Mouse (Mus musculus): ENCODE measurements at regions not wholly inside any gene's neighbourhood (a gene's known extent, or its start where the extent isn't known, plus 50 kb on each side); places are given as distances from the start of the nearest gene placed in this dataset.

DNA sequence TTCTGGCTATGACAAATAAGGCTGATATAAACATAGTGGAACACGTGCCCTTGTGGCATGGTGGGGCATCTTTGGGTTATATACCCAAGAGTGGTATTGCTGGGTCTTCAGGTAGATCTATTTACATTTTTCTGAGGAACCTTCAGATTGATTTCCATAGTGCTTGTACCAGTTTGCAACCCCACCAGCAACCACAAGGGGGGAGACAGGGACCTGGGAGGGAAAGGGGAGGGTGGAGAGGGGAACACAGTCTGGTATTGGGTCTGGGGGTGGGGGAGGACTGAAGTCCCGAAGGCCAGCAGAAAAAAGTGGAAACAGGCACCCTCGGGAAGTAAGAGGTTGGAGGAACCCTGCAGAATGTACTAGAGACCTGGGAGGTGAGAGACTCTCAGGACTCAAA is 105.8 kb upstream of the Plcb4 start:
- no peak for TF ChIP-seq POLR2A (IDR thresholded peaks at IDR 0.05; ENCODE audit: control insufficient read depth, low read depth, low read length)
- no peak for TF ChIP-seq CTCF (IDR thresholded peaks at IDR 0.05; ENCODE audit: control insufficient read depth, insufficient read depth, insufficient replicate concordance, low read depth, low read length)
